ENCODE assay signal across 9 mouse cellular contexts in genomic region chr12:80153687-80154326, GRCm38 (mm10). TPM values are rescaled to one million over a fixed set of nuclear protein-coding genes. Genes with fewer than 3 reads are reported as not detected.
A peak's percentile ranks its signal among the peaks of the same experiment; 100 is the strongest.
DNase-seq lines count a peak whose midpoint lies in the region; ATAC-seq and TF ChIP-seq lines count a peak whose summit lies in the region.
"Had no signal": no experiment of that assay in that cellular context is flagged by ENCODE, and none has a peak within 500 bp of the region (broad histone marks: within the 10 kb centered on the region; RNA-seq: fewer than 3 reads in every experiment).

No protein-coding gene starts in this region.

- peaks cover 8% of the 10 kb centered on the region for H3K9me3 ChIP-seq in forebrain, embryonic 10.5 days
- no peaks in the 10 kb centered on the region for H3K9me3 ChIP-seq in forebrain, embryonic 16.5 days (ENCODE audit: control insufficient read depth, low read length)
- no peaks in the 10 kb centered on the region for H3K9me3 ChIP-seq in midbrain, embryonic 11.5 days (ENCODE audit: control insufficient read depth, low read length)
- no peaks in the 10 kb centered on the region for H3K9me3 ChIP-seq in midbrain, embryonic 13.5 days
- no peaks in the 10 kb centered on the region for H3K9me3 ChIP-seq in lung, postnatal 0 days (ENCODE audit: low read length)
- H3K9me3 ChIP-seq: hindbrain, embryonic 15.5 days had no signal

- intact Hi-C loops in gastrocnemius, postnatal 14 days (cut with DNase I; ENCODE audit: low total_unique reads): no loop called here

- H3K4me1 ChIP-seq in forebrain, embryonic 10.5 days: peaks cover 10% of the 10 kb centered on the region
- H3K4me1 ChIP-seq in forebrain, embryonic 16.5 days (replicated peaks; ENCODE audit: control insufficient read depth, insufficient read depth, low read length): peaks cover 3% of the 10 kb centered on the region; the same call in 1 of the 2 replicates
- H3K4me1 ChIP-seq in midbrain, embryonic 11.5 days (ENCODE audit: control insufficient read depth, insufficient read depth, low read length): no peaks in the 10 kb centered on the region
- no peaks in the 10 kb centered on the region for H3K4me1 ChIP-seq in midbrain, embryonic 13.5 days (replicated peaks)
- no peaks in the 10 kb centered on the region for H3K4me1 ChIP-seq in bone marrow, adult 2 months (ENCODE audit: control insufficient read depth, insufficient read depth, low read length)
- H3K4me1 ChIP-seq in lung, postnatal 0 days (ENCODE audit: insufficient read depth, low read depth, low read length): no peaks in the 10 kb centered on the region
- H3K4me1 ChIP-seq: hindbrain, embryonic 15.5 days had no signal

- TF ChIP-seq POLR2A in bone marrow, adult 2 months (IDR thresholded peaks at IDR 0.05; ENCODE audit: borderline replicate concordance, control insufficient read depth, low read depth, low read length): no peak

- no peak overlapping the region for H3K4me3 ChIP-seq in forebrain, embryonic 10.5 days
- H3K4me3 ChIP-seq in forebrain, embryonic 16.5 days (replicated peaks; ENCODE audit: low read length): no peak overlapping the region
- no peak overlapping the region for H3K4me3 ChIP-seq in midbrain, embryonic 11.5 days (ENCODE audit: low read depth, low read length)
- no peak overlapping the region for H3K4me3 ChIP-seq in midbrain, embryonic 13.5 days (replicated peaks)
- no peak overlapping the region for H3K4me3 ChIP-seq in bone marrow, adult 2 months (replicated peaks; ENCODE audit: control insufficient read depth, low read depth, low read length)
- no peak overlapping the region for H3K4me3 ChIP-seq in lung, postnatal 0 days (ENCODE audit: low read depth, low read length)
- H3K4me3 ChIP-seq: hindbrain, embryonic 15.5 days had no signal

- no peak overlapping the region for H3K9ac ChIP-seq in forebrain, embryonic 16.5 days (replicated peaks; ENCODE audit: low read depth, low read length)
- no peak overlapping the region for H3K9ac ChIP-seq in midbrain, embryonic 11.5 days (ENCODE audit: low read length)
- H3K9ac ChIP-seq in midbrain, embryonic 13.5 days (replicated peaks): no peak overlapping the region
- H3K9ac ChIP-seq in lung, postnatal 0 days (replicated peaks; ENCODE audit: low read depth): no peak overlapping the region
- H3K9ac ChIP-seq: hindbrain, embryonic 15.5 days had no signal

- DNase-seq in forebrain, embryonic 10.5 days (ENCODE audit: extremely low spot score, low spot score): peak; percentile 54
- peak; percentile 94 for DNase-seq in midbrain, embryonic 11.5 days (ENCODE audit: low spot score, missing footprints)
- DNase-seq in gastrocnemius, postnatal 14 days: peak; percentile 51
- DNase-seq in lung, postnatal 0 days (ENCODE audit: low spot score): peak; percentile 75
- peak; percentile 51 to 82 for DNase-seq in spleen, postnatal 4 days (ENCODE audit: low spot score in 2 of 2)

- H3K36me3 ChIP-seq in forebrain, embryonic 10.5 days (replicated peaks): no peaks in the 10 kb centered on the region
- no peaks in the 10 kb centered on the region for H3K36me3 ChIP-seq in forebrain, embryonic 16.5 days (ENCODE audit: control insufficient read depth, insufficient read depth)
- no peaks in the 10 kb centered on the region for H3K36me3 ChIP-seq in midbrain, embryonic 11.5 days (ENCODE audit: control insufficient read depth, insufficient read depth, low read length)
- no peaks in the 10 kb centered on the region for H3K36me3 ChIP-seq in midbrain, embryonic 13.5 days
- no peaks in the 10 kb centered on the region for H3K36me3 ChIP-seq in lung, postnatal 0 days (ENCODE audit: insufficient read depth, low read length)
- H3K36me3 ChIP-seq: hindbrain, embryonic 15.5 days had no signal

- H3K4me2 ChIP-seq in forebrain, embryonic 16.5 days (ENCODE audit: low read length): no peak overlapping the region
- no peak overlapping the region for H3K4me2 ChIP-seq in midbrain, embryonic 11.5 days
- H3K4me2 ChIP-seq in midbrain, embryonic 13.5 days (replicated peaks): no peak overlapping the region
- H3K4me2 ChIP-seq in lung, postnatal 0 days (replicated peaks; ENCODE audit: low read depth, low read length): no peak overlapping the region
- H3K4me2 ChIP-seq: hindbrain, embryonic 15.5 days had no signal

- peak; percentile 58 for TF ChIP-seq CTCF in bone marrow, adult 2 months (IDR thresholded peaks at IDR 0.05; ENCODE audit: control insufficient read depth, insufficient read depth, low read length)
- peak; percentile 82 for TF ChIP-seq CTCF in lung, postnatal 0 days (IDR thresholded peaks at IDR 0.05)

- no peak overlapping the region for H3K27ac ChIP-seq in forebrain, embryonic 10.5 days
- no peak overlapping the region for H3K27ac ChIP-seq in forebrain, embryonic 16.5 days (ENCODE audit: low read length)
- H3K27ac ChIP-seq in midbrain, embryonic 11.5 days (ENCODE audit: low read depth, low read length): no peak overlapping the region
- no peak overlapping the region for H3K27ac ChIP-seq in midbrain, embryonic 13.5 days
- no peak overlapping the region for H3K27ac ChIP-seq in bone marrow, adult 2 months (ENCODE audit: control insufficient read depth, insufficient read depth, low read depth, low read length, poor library complexity)
- H3K27ac ChIP-seq in lung, postnatal 0 days (ENCODE audit: low read length): no peak overlapping the region
- H3K27ac ChIP-seq: hindbrain, embryonic 15.5 days had no signal

- no peak for TF ChIP-seq EP300 in lung, postnatal 0 days (IDR thresholded peaks at IDR 0.05)

- no peak for ATAC-seq in forebrain, embryonic 16.5 days
- no peak for ATAC-seq in midbrain, embryonic 11.5 days (ENCODE audit: low FRiP score)
- no peak for ATAC-seq in midbrain, embryonic 13.5 days
- ATAC-seq in lung, postnatal 0 days: no peak

- 47% methylated on average over 10 of the region's 10 CpGs for WGBS in forebrain, embryonic 10.5 days
- 40% methylated on average over 10 of the region's 10 CpGs for WGBS in forebrain, embryonic 16.5 days
- 37% methylated on average over 10 of the region's 10 CpGs for WGBS in midbrain, embryonic 11.5 days
- WGBS in midbrain, embryonic 13.5 days: 44% methylated on average over 10 of the region's 10 CpGs
- WGBS in bone marrow, adult 2 months: 28% methylated on average over 10 of the region's 10 CpGs
- WGBS in lung, postnatal 0 days: 36% methylated on average over 10 of the region's 10 CpGs

- no peaks in the 10 kb centered on the region for H3K27me3 ChIP-seq in forebrain, embryonic 10.5 days (ENCODE audit: poor library complexity, severe bottlenecking)
- no peaks in the 10 kb centered on the region for H3K27me3 ChIP-seq in forebrain, embryonic 16.5 days (replicated peaks; ENCODE audit: control insufficient read depth, insufficient read depth, low read length)
- no peaks in the 10 kb centered on the region for H3K27me3 ChIP-seq in midbrain, embryonic 11.5 days (ENCODE audit: control insufficient read depth, insufficient read depth, low read length)
- H3K27me3 ChIP-seq in midbrain, embryonic 13.5 days: no peaks in the 10 kb centered on the region
- no peaks in the 10 kb centered on the region for H3K27me3 ChIP-seq in lung, postnatal 0 days (replicated peaks; ENCODE audit: insufficient read depth, low read length)
- H3K27me3 ChIP-seq: hindbrain, embryonic 15.5 days had no signal

RNA-seq across cellular contexts. Expression of gene Zfp36l1, which starts 41.0 kb away (rescaled TPM):
- polyA plus RNA-seq in forebrain, embryonic 10.5 days (2016; fragmentation: Nextera tagmentation; extraction: Ambion mirVana): 121 and 129 TPM in 2 replicates
- polyA plus RNA-seq in forebrain, embryonic 16.5 days (2015; fragmentation: Nextera tagmentation; extraction: Ambion mirVana): 22.6 and 26.7 TPM in 2 replicates
- 149 and 165 TPM in 2 replicates for polyA plus RNA-seq in midbrain, embryonic 11.5 days (2014; fragmentation: Nextera tagmentation; extraction: Ambion mirVana)
- 51.7 and 60.1 TPM in 2 replicates for polyA plus RNA-seq in midbrain, embryonic 13.5 days (2015; fragmentation: Nextera tagmentation; extraction: Ambion mirVana)
- 20.1 and 33.6 TPM in 2 replicates for polyA plus RNA-seq in bone marrow, adult 2 months (2011; ENCODE audit: insufficient read depth, insufficient read length, low replicate concordance, missing spikeins)
- 10 to 100 TPM; 42.4 to 53.9 TPM for total RNA-seq in gastrocnemius, postnatal 14 days (2021)
- polyA plus RNA-seq in lung, postnatal 0 days (2015; fragmentation: Nextera tagmentation; extraction: Ambion mirVana): 123 and 145 TPM in 2 replicates
